Mouse (Mus musculus) spleen, postnatal 4 days (tissue): ENCODE data around the gene Ulk4.
"Not testable (repeated sequence)": the region's sequence is repeated elsewhere in the genome, so short reads cannot be mapped to it uniquely, and the experiment has no call there.

Experiments used
- DNase-seq, 2 experiments: peaks; one replicate each; pipeline ENCODE4 v3.0.0; 2022; ENCODE audit warnings: low spot score in 2 of 2

Gene Ulk4

DNA sequence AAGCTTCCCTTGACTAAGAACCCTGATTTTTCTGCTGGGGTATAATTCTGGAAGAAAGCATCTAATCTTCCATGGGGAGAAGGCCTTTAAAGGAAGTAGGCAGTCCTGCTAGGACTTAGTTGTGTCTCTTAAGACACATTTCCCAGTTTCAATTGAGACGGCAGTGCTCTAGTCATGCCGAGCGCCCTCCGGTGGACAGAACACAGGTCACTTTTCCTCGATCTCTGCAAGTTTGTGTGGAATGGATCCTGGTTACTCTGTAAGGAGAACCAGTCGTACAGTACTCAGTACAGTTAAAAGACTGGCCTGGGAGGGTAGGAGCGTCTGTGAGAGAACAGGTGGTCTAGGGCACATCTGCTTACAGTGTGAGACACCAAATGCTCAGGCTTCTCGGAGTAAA lies 340.6 kb downstream of the Ulk4 start:
- DNase-seq, result peak; percentile 58 to 81

DNA sequence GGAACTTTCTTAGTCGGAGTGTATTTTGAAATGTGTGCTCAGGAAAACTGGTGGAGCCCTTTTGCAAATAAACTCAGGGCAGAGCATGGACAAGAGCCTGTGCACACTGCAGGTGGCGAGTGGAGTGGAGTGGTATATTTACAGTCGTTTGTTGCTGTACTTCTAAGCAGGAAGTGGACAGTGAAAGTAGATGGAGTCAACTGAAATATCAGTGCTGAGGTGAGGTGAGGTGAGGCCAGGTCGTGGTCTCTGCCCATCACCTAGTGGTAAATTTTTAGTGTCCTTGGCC lies 341.4 kb downstream of the Ulk4 start:
- no peak for DNase-seq

DNA sequence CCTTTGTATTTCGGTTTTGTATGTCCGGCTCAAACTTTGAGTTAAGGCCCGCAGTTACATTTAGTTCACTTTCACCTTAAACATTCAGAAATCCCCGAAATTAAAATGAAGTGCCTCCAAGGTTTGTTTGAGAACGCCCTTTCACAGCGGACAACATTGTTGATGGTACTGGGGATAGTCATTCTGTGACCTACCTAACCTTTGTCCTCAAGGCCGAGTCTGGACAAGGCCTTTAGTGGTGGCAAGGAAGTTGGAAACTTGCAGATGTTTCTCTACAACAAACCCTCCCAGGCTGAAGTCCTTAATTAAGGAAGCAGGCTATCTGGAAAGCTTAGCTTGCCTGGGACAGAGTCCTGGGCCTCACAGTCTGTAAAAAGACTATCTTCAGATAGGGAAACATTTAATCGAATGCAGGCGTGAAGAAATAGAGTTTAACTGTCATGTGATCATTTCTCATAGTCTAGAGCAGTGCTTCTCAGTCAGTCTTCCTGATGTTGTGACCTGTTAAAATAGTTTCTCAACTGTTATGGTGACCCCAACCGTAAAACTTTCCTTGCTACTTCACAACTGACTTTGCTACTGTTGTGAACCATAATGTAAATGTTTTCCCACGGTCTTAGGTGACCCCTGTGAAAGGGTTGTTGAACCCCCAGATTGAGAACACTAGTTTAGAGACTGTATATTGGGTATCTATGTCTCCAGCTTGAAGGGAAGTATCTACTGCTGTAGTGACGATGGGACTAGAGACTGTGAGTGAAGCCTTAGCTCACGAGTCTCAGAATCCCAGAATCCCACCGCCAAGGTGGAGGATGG lies 342.0 kb downstream of the Ulk4 start:
- DNase-seq, result no peak

DNA sequence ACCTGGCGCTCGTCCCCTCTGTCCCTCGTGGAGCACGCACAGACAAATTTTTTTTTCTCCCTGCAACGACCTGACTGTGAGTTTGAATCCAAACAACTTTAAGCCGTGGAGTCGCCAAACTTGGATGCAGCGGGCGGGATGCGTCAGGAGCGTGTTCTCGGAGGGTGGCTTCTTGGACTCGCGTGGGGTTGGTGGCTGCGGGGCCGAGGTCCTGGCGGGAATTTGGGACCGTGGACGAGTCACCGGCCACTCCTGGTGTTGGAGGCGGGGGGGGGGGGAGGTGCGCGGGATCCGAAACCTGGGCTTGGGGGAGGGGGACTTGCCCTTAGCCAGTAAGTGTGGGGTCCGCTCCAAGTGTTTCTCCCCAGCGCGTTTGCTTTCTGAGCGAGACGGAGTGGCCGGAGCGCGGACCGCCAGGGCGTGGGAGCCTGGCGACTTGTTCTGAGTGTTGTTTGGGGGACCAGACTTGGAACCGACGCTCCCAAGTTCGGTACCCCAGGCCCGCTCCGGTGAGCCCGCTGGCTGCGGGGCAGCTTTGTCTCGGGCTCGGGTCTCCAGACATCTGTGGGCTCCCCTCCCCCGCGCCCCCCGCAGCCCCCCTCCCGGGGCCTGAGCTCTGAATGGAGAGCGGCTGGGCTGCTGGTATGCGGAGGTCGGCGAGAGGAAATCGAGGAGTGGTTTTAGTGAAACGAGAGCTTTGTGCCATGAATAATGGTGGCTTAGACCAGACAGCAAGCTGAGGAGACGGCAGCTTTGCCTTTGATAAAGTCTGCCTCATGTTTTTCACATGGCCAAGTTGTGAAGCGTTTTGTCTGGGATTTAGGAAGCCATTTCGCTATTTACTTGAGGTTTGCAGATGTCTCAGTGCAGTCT lies 342.9 kb downstream of the Ulk4 start:
- DNase-seq, result peak; percentile 36 to 76

DNA sequence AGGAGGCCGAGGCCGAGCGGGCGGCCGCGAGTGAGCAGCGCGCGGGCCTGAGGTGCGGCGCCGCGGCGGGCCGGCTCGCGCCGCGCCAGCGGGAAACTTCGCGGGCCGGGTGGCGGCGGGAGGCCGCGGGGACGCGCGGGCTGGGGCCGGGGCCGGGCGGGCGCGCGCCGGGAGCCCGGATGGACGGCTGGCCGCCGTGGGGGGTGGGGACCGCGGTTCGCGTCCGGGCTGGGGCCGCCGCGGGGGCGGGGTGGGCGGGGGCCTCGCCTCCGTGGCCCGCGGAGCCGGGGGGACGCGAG lies 343.5 kb downstream of the Ulk4 start:
- no peak for DNase-seq

DNA sequence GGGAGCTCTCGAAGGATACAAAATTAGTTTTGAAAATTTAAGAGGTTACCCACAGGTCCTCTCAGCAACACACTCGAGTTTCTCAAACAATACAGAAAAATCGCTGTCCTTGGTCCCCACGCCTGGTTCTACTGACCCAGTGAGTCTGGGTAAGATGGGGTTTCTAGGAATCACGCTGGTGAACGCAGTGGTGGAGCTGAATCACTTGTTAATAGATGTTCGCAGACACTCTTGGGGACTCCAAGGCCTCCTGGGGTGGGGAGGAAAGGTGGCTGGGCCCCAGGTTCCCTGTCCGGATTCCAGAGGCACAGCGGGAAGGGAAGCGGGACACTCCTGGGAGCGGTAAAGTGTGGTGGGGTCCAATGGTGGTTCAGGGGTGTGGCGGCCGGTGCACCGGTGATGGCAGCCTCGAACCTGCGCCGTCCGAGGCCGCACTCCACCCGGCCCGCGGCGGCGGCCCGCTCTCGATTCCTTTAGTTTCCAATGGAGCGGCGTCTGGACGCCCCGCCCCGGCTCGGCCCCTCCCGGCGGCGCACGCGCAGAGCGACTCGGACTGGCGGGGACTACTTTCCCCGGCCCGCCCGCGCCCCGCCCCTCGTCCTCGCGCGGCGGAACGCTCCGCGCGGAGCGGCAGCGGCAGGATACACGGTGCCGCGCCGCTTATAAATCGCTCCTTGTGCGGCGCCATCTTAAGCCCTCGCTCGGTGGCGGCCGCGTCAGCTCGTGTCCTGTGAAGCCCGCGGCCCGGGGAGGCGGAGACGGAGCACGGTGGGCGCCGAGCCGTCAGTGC lies 344.0 kb downstream of the Ulk4 start:
- DNase-seq, result peak; percentile 98 to 99

DNA sequence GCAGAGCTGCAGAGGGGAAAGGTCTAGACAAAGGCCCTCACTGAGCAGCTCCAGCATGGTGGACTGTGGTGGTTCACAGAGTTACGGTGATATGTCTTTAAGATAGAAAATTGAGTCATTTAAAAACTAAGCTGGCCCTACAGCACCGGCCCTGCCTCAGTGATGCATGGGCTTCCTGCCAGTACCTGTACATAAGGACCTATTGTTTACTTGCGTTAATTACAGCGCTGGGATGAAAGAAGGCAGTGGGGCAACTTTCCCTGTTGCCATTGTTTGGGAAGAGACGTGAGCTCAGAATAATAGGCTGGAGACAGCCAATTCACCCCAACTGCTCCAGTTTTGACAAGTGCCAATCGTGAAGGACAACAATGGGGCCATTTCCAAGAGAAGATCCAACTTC lies 344.6 kb downstream of the Ulk4 start:
- no peak for DNase-seq

DNA sequence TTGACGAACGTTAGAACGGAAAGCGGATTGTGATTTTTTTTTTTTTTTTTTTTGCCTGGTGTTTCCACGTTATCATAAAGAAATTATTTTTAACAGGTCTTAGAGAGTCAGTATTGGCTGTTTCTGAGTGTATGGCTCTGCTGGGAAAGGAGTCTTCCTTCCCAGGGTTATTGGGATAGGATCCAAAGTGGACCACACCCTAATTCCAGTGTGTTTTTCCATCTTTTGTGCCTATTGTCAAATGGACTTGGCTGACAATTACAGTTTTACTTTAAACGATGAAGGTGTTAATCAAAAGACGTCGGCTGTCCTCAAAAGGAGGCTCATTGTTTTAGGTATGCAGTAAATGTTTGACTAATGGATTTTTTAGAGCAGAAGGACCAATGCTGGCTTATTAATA lies 346.2 kb downstream of the Ulk4 start:
- no peak for DNase-seq

DNA sequence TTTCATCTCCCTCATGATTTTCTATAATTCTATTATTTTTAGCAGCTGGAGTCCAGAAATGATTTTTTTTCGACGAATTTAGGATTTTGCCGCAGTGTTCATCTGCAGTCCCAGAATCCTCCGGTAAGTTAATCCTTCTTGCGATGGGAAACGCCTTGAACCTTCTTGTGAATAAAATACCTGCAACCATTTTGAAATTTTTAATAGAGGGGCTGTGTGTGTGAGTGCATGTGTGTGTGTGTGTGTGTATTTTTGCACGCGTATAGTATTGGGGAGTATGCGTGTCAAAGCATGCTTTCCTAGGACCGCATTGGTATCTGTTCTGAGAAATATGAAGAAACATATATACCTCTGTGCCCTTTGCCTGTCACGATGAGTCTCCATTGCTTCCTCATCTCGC lies 347.0 kb downstream of the Ulk4 start:
- no peak for DNase-seq

DNA sequence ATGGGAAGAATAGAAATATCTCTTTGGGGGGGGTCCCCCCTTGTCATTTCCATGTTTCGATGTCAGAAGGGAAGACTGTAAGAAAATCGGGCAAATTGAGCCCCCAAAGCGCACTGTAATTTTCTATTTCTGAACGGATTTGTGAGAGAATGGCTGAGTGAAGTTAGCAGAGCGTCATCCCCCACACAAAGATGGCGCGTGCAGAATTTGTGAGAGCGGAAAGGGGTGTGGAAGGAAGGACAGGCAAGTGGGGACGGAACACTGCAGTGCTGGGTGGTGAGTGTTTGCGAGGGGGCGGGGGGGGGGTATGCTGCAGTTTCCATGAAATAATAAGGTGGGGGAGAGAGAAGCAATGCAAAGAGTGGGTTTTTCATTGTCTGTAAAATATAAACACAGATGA lies 347.9 kb downstream of the Ulk4 start, which contains the start of gene Ctnnb1:
Gene Ctnnb1, plus strand, starts transcription at position 136 of the 400 bp plus-strand sequence.
- DNase-seq, result no peak

DNA sequence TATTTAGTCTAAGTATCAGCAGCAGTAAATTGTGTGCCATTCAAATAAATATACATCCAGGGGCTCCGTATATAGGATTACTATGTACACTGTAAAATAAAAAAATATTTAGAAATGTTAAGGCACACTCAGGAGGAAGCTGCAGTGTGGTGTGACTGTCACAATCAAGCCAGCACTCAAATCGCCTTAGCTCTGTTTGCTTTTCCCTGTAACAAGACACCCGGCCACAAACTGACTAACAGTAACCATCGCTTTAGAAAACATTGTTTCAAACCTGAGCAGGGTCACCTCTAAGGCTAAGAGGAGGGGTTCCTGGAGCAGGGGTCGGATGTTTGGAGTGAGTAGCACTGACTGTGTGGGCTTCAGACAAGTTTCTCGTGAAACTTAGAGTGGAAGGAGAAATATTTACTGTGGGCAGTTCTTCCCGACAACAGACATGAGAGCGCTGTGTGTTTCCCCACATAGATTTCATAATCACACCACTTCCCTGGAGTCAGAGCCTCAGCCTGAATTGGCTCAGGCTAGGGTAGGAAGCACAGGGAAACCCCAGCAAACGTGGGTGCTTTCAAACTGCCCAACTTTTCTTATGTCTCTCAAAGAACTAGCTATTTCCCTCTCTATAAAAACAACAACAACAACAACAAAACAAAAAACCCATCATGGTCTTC lies 349.9 kb downstream of the Ulk4 start:
- DNase-seq, result no peak

DNA sequence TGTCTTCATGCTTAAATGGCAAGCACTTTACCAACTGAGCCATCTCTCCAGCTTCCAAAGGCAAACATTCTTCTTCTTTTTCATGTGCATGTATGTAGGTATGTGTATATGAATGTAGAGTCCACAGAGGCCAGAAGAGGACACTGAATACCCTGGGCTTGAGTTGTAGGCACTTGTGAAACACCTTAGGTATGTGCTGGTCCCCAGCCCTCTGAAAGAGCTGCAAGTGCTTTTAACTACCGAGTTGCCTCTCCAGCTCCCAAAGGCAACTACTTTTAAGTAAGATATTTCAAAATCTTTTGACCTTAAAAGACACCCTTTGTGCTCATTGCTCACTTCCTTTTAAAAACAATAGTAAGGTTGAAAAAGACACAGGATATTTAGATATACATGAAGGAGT lies 350.9 kb downstream of the Ulk4 start:
- no peak for DNase-seq

DNA sequence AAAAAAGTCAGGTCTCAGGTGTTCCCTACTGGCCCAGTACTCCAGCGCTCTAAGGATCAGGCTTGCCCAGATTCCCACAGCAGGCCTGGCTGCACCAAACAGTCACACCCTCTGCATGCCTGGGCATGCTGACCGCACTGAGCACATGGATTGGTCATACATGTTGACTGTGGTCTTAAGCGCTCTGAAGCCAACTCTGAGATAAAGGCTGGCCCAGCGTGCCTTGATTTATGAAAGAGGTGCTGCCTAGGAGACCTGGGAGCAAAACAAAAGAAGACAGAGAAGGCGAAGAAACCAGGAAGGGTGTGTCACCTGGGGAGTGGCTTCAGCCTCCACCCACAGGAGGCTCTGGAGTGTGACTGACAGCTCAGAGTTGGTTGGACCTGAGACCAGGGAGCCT lies 357.9 kb downstream of the Ulk4 start:
- DNase-seq, result no peak

DNA sequence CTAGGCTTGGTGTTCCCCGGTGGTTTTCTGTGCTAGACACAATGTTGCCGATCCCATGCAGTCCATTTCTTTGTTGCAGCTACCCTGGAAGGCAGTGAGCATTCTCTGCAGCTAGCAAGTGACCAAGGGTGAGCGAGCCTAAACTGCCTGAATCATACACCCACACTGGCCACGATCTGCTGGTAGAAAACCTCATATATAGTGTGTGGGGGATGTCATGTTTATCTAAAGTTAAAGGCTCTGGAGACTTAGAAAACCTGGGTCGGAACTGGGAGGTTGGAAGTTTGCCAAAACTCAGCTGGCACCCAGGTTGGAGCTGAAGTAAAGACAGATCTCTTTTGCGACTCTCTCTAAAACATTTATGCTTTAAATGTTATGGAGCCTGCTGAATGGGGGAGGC lies 358.4 kb downstream of the Ulk4 start:
- no peak for DNase-seq

DNA sequence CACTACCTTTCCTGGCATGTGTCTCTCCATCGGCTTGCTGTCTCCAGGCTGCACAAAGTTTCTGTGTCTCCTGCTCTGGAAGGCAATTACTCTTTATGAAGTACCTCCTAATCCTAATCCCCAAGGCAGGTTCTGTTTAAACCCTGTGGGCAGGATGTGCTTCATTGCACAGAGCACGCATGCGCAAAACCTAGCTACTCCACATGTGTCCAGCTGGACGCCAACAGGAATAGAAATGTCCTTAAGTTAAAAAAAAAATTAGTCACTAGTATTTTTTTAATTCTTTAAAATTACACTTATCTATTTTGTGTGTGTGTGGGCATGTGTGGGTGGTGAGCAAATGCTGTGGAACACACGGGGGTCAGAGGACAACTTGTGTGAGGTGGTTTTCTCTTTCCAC lies 358.8 kb downstream of the Ulk4 start:
- DNase-seq, result no peak

DNA sequence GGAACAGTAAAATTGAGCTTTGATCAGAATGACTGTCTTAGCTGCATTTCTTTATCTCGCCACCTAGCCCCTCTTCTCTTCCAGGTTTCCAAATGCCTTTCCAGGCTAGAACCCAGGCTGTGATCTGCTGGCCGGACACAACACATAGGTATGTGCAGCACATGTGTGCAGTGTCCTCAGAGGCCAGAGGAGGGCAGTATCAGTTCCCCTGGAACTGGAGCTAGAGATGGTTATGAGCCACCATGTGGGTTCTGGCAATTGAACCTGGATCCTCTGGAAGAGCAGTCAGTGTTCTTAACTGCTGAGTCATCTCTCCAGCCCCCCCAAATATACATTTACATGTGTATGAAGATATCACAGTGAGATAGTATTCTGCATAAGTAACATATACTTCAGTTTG lies 359.4 kb downstream of the Ulk4 start:
- DNase-seq, result not testable (repeated sequence)

DNA sequence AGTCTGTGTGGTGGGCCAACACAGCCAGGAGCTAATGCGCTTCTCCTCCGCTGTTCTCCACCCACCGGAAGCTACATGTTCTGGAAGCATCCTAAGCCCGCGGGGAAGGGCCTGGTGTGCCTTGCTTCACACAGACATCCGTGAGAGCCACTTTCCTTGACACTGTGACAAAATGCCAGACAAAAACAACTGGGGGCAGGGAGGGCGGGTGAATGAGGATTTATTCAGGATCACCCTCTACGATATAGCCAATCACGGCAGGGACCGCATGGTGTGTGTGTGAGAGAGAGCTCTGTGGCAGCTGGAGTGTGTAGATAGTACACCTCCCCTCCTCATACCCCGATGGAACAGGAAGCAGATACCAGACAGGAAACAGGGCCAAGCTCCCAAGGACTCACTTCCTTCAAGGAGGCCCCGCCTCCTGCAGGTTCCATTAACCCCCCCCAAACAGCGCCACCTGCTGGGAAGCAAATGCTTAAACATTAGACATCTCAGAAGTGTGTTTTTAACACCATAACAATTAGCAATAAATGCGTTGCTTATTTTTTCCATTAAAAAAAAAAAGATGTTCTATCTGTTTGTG lies 362.0 kb downstream of the Ulk4 start:
- DNase-seq, result peak; percentile 48 to 79

DNA sequence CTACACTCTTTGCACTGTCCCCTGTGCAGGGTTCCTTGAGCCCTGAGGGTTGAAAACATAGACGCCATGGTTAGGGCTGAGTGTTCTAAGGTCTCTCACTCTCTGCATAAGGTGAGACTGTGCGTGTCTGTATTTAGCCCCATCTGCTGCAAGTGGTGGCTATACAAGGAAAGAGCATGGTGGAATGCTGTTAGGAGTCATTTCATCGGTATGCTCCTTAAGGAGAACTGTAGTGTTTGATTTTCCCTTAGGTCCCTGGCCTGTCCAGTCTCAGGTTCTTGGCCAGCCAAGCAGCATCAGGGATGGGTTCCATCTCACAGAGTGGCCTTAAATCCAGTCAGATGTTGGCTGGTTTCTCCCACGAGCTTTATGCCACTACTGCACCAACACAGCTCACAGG lies 362.6 kb downstream of the Ulk4 start:
- DNase-seq, result no peak

DNA sequence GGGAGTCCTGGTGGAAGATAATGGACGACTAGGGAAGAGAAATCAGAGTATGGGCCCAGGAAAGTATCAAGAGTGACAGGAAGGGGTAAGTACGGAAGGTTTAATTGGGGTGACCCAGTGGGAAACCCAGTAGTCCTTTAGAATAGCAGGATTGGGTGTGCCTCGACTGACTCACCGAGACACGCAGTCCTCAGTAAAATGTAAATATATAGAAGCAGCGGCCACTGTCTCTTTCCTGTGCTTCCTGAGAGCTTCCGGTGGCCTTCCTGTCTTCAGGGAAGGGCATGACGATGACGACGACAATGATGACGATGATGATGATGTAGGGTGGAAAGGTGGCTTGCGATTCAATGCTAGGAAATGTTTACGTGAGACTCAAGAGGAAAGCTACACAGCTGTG lies 363.8 kb downstream of the Ulk4 start:
- DNase-seq, result no peak

DNA sequence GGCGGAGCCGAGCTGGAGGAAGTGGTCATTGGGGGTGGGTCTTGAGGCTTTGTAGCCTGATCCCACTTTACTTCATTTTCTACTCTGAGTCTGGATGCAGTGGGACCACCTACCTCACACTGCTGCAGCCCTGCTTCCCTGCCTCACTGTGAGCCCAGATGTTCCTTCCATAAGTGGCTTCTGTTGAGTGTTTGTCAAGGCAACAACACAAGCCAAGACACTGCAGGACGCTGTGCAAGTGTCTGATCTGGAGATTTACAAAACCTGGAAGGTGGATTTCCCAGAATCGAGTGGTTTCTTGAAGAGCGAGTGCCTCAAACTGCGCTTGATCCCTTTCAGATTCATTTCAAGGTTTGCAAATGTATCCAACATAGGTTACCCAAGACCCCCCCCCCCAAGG lies 368.5 kb downstream of the Ulk4 start:
- no peak for DNase-seq
